Mouse (Mus musculus) olfactory bulb, adult 2 months (tissue): Measurements from ENCODE around the gene Gm11562.

ENCODE experiments used
- CTCF ChIP-seq: fragments of 200-500 bp; IDR thresholded peaks from 2 replicates; pipeline ENCODE4 v1.5.1; 2012; ENCODE audit warnings: low read depth, mild to moderate bottlenecking, low read length, moderate library complexity; ENCODE audit not compliant: insufficient read depth
- POLR2A ChIP-seq: fragments of 200-500 bp; IDR thresholded peaks from 2 replicates; pipeline ENCODE4 v1.6.1; 2012; ENCODE audit warnings: mild to moderate bottlenecking, low read depth, low read length, moderate library complexity; ENCODE audit not compliant: insufficient read depth

GRCm38 (mm10) chr11:99634653-99635134 lies 14.5 kb upstream of the Gm11562 start, which contains the start of gene Krtap4-2:
- TF ChIP-seq CTCF = no peak
- no peak for TF ChIP-seq POLR2A
